Mouse (Mus musculus): ENCODE measurements around the gene Pnpla1. TPM values are rescaled to one million over a fixed set of nuclear protein-coding genes. Genes with fewer than 3 reads are reported as not detected.

Pnpla1 gene
- polyA plus RNA-seq, 1 experiment from 2014 or later, result not detected

DNA sequence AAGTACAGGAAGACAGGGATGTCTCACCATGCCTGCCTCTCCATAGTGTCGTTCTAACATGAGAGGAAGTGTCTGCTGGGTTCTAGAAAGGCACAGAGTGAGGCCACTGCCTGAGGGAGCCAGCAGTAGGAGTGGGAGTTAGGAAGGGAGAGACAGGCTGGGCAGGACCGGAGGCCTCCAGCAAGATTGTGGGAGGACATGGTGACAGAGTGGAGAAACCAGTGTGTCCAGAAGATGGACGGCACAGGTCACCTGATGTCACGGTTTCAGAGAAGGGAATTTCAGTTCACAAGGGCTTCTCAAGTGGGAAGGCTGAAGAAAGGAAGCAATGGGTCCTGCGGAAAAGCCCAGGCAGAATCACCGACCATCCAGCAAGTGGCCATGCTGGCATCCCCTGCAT is 6.3 kb downstream of the Pnpla1 start:
- H3K79me2 ChIP-seq (ENCODE audit: inconsistent target), result no peaks in the 10 kb centered on the region
- 89% methylated on average over 6 of the region's 6 CpGs for WGBS (ENCODE audit: missing documents)

DNA sequence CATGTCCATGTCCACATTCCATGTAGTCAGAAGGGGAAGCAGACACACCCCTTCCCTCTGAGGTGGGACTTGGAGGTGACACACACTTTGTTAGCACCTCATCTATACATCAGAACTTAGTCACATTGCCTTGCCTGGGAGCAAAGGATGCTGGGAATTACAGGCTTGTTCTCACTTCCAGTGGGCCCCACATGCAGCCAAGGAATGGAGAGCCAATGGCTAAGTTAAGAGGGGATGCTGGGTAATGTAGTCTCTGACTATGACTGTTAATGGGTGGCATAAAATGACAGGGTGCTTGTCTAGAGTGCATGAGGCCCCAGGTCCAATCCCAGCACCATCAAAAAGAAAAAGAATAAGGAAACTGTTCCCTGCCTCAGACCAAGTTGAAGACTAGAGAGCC is 8.7 kb downstream of the Pnpla1 start:
- Histone ChIP-seq H3K36me3 (ENCODE audit: inconsistent target) (no peaks in the 10 kb centered on the region), H3K79me2 (ENCODE audit: inconsistent target) (no peaks in the 10 kb centered on the region), H3K27ac (no peak overlapping the region), H3K4me3 (ENCODE audit: inconsistent target) (no peak overlapping the region)

More for the DNA sequence above, 6.3 kb downstream of the Pnpla1 start:
- Histone ChIP-seq H3K27ac (no peak overlapping the region), H3K4me3 (ENCODE audit: inconsistent target) (no peak overlapping the region), H3K36me3 (ENCODE audit: inconsistent target) (no peaks in the 10 kb centered on the region)

DNA sequence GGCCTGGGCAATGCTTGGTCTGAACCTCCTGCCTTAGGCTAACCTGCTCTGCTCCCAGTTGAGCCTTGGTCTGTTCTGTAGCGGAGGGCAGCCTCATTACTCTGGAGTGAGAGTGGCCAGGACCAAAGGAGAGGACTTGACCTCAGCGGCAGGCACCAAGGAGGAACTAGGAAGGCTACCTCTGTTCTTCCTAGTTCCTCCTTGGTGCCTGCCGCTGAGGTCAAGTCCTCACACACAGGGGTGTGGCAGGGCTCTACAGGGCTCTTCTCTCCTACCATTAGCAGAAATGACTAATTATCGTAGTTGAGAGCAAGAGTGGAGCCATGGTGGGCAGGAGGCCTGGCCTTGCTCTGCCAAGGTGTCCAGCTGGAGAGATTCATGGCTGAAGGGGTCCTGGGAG is 9.2 kb downstream of the Pnpla1 start:
- 44% methylated on average over 4 of the region's 4 CpGs for WGBS (ENCODE audit: missing documents)
- H3K79me2 ChIP-seq (ENCODE audit: inconsistent target), result no peaks in the 10 kb centered on the region

DNA sequence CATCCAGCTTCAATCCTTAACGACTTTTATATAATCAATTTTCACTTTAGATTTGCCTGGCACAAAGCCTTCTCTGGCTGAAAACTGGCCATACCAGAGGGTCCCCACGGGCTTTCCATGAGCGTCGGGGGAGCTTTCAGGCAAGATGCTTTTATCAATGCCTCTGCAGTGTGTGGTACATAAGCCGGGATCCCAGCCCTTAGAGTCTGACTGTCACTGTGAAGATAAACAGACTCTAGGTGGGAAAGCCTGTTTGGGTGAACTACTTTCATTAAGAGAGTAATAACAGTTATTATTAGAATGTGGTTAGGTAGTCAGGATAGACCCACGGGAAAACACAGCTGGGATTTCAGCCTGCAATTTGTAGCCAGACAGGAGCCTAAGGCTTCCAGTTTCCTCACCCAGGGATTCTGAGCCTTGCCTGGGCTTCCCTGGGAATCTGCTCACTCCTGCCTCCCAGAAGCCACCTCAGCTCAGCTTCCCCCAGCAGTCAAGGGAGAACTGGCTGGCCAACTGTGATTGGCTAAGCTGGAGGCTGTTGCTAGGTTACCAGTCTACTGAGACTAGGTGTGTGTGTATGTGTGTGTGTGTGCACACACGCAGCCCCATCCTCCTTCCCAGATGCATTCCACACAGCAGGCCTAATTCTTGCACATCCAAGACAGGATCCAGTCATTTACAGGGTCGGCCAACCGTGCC is 11.3 kb downstream of the Pnpla1 start:
- Histone ChIP-seq H3K4me3 (ENCODE audit: inconsistent target) (no peak overlapping the region), H3K27ac (no peak overlapping the region), H3K36me3 (ENCODE audit: inconsistent target) (no peaks in the 10 kb centered on the region), H3K79me2 (ENCODE audit: inconsistent target) (no peaks in the 10 kb centered on the region)
- WGBS (ENCODE audit: missing documents), result 91% methylated on average over 9 of the region's 9 CpGs

More for the DNA sequence above, 9.2 kb downstream of the Pnpla1 start:
- no peak overlapping the region for H3K27ac ChIP-seq
- H3K36me3 ChIP-seq (ENCODE audit: inconsistent target), result no peaks in the 10 kb centered on the region
- no peak overlapping the region for H3K4me3 ChIP-seq (ENCODE audit: inconsistent target)

DNA sequence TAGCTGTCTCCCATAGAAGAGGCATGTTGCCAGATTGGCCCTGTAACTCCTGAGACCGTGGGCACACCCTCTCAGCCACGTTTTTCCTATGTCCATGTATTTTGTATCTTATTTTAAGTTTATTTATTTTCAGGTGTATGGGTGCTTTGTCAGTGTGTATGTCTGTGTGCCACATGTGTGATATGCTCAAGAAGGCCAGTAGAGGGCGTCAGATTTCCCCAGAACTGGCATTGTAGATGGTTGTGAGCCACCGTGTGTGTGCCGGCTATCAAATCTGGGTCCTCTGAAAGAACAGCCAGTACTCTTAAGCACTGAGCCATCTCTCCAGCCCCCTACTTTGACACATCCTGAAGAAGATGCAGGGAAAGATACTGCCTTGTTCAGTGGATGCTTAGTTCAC is 12.2 kb downstream of the Pnpla1 start:
- H3K36me3 ChIP-seq (ENCODE audit: inconsistent target), result no peaks in the 10 kb centered on the region
- H3K4me3 ChIP-seq (ENCODE audit: inconsistent target), result no peak overlapping the region
- 81% methylated on average over 5 of the region's 5 CpGs for WGBS (ENCODE audit: missing documents)
- no peak overlapping the region for H3K27ac ChIP-seq
- no peaks in the 10 kb centered on the region for H3K79me2 ChIP-seq (ENCODE audit: inconsistent target)

DNA sequence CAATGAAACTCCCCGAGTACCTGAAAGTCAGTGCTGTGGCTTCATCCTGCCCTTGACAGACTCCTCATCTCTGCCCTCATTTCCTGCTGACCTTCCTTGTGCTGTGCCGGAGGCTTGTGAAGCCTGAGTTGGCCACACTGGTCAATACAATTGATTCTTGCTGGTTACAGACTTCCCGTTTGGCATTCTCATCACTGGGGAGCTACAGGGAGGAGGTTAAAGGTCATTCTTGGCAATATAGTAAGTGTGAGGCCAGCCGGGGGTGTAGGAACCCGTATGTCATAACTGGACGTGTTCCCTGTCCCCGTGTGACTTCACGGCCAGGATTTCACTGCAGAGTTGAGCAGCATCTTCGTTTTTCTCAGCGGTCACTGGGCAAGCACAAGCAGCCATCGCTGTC is 13.6 kb downstream of the Pnpla1 start:
- no peak overlapping the region for H3K27ac ChIP-seq

DNA sequence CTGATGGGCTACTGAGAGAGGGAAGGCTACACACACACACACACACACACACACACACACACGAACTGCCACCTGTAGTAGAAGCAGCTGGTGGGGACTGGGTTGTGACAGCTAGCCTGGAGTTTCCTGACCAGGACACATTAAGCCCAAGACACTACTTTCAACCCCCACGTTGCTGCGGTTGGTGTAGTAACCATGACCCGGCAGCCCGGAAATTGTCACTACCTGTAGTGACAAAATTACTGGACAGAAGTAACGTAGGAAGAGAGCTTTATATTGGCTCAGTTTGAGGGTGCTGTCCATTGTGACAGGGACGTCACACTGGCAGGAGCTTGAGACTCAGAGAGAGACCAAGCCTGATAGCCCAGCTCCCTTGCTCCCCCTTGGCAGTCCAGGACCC is 14.1 kb downstream of the Pnpla1 start:
- Histone ChIP-seq H3K36me3 (ENCODE audit: inconsistent target) (no peaks in the 10 kb centered on the region), H3K79me2 (ENCODE audit: inconsistent target) (no peaks in the 10 kb centered on the region), H3K27ac (no peak overlapping the region), H3K4me3 (ENCODE audit: inconsistent target) (no peak overlapping the region)
- WGBS (ENCODE audit: missing documents), result 96% methylated on average over 7 of the region's 7 CpGs

More for the DNA sequence above, 13.6 kb downstream of the Pnpla1 start:
- no peak overlapping the region for H3K4me3 ChIP-seq (ENCODE audit: inconsistent target)
- no peaks in the 10 kb centered on the region for H3K36me3 ChIP-seq (ENCODE audit: inconsistent target)
- WGBS (ENCODE audit: missing documents), result 81% methylated on average over 11 of the region's 11 CpGs
- H3K79me2 ChIP-seq (ENCODE audit: inconsistent target), result no peaks in the 10 kb centered on the region

DNA sequence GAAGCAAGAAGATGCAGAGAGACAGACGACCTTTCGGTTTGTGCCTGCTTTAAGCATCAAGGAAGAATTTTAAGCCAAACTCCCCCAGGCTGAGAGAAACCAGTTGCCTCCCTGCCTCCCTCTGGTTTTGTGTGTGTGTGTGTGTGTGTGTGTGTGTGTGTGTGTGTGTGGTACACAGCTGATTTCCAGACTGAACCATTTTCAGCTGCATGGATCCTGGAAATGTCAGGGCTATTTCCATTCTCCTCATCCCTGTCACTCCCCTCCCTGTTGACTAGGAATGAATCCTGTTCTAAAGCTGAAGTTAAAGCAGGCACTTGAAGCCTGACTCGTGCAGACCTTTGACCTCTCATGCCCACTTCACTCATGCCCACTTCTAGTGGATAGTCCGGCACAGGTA is 16.0 kb downstream of the Pnpla1 start:
- Histone ChIP-seq H3K79me2 (ENCODE audit: inconsistent target) (no peaks in the 10 kb centered on the region), H3K36me3 (ENCODE audit: inconsistent target) (no peaks in the 10 kb centered on the region), H3K27ac (no peak overlapping the region), H3K4me3 (ENCODE audit: inconsistent target) (no peak overlapping the region)
- WGBS (ENCODE audit: missing documents), result 100% methylated on average over 2 of the region's 4 CpGs

DNA sequence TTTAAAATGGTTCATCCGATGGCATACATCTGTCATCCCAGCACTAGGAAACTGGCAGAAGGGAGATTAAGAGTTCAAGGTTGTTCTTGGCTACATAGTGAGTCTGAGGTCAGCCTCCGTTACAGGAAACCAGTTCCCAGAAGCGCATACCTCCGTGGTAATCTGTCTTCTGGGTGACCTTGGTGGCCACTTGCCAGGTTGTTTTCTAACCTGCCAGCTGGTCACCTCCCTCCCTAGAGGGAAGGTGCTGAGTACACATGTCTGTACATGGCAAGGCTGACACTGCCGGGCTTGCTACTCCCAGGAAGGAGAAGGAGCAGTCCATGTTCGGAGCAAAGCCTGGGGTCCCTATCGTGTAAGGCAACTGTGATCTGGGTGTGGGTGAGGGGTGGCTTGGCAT is 16.6 kb downstream of the Pnpla1 start:
- Histone ChIP-seq H3K79me2 (ENCODE audit: inconsistent target) (no peaks in the 10 kb centered on the region), H3K36me3 (ENCODE audit: inconsistent target) (no peaks in the 10 kb centered on the region), H3K27ac (no peak overlapping the region), H3K4me3 (ENCODE audit: inconsistent target) (no peak overlapping the region)
- 56% methylated on average over 7 of the region's 7 CpGs for WGBS (ENCODE audit: missing documents)

DNA sequence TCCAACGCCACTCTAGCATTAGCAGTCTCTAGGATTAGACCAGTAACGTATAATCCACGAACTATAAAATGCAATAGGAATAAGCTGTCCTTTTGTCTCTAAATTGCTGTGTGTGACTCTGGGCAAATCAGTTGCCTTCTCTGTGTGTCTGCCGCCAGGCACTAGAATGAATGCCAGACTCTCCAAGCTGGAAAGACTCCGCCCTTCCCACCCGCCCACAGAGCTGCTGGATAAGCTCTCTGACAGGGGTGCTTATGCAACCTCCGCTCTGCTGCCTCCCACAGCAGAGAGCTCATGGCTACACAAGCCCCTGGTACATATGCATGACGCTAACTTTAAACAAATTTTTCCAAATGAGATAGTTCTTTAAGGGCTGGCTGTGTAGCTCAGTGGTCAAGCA is 17.1 kb downstream of the Pnpla1 start:
- 77% methylated on average over 8 of the region's 8 CpGs for WGBS (ENCODE audit: missing documents)
- Histone ChIP-seq H3K4me3 (ENCODE audit: inconsistent target) (no peak overlapping the region), H3K36me3 (ENCODE audit: inconsistent target) (no peaks in the 10 kb centered on the region), H3K79me2 (ENCODE audit: inconsistent target) (no peaks in the 10 kb centered on the region), H3K27ac (no peak overlapping the region)

DNA sequence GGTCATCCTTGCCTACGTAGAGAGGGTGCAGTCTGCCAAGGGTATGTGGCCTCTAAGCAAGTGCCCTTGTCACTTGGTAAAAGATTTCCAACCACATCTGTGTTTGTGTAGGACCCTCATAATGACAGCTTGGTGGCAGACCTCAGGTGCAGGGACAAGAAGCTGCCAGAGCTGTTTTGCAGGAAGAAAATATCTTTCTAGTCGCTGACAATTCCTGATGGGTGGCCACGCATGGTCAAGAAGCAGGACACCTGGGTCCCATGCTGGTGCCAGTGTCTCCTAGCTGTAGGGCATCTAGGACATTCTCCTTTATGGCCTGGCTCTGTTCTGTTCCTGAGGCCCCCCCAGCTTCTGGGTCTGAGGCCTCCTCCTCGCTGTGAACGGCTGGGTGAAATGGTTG is 18.1 kb downstream of the Pnpla1 start:
- H3K79me2 ChIP-seq (ENCODE audit: inconsistent target), result no peaks in the 10 kb centered on the region
- no peaks in the 10 kb centered on the region for H3K36me3 ChIP-seq (ENCODE audit: inconsistent target)
- 89% methylated on average over 5 of the region's 5 CpGs for WGBS (ENCODE audit: missing documents)
- no peak overlapping the region for H3K27ac ChIP-seq
- H3K4me3 ChIP-seq (ENCODE audit: inconsistent target), result no peak overlapping the region

DNA sequence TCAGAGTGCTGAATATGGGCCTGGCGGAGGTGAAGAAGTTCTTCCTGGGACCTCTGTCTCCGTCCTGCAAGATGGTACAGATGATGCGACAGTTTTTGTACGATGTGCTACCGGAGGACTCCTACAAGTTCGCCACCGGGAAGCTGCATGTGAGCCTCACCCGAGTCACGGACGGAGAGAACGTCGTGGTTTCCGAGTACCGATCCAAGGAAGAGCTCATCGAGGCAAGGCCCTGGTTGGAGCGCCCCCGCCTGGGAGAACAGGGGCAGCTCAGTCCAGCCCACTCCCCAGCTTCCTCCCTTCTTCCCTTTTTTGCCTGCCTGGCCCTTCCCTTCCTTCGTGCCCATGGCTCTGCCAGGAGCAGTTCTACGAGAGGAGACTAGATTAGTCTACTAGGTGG is 18.6 kb downstream of the Pnpla1 start:
- H3K4me3 ChIP-seq (ENCODE audit: inconsistent target), result no peak overlapping the region

DNA sequence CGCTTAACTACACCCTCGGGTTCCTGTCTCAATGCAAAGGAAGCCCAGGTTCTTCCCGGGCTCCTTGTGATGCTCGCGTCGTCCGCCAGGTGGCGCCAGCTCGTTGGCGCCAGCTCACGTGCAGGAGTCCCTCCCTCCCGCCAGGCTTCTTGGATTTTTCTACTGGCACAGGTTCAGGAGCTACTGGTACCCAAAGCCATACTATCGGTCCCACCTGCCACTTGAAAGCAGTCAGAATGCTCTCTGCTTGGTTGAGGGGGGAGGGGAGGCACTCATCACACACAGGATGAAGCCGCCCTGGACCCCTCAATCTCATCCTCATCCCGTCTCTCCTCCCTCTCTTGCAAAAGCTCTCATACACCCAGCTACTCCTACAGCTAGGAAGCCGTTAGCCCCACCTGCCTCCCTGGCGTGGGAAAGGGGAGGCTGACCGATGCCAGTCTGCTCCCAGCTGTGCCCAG is 21.8 kb downstream of the Pnpla1 start:
- Histone ChIP-seq H3K4me3 (ENCODE audit: inconsistent target) (no peak overlapping the region), H3K36me3 (ENCODE audit: inconsistent target) (no peaks in the 10 kb centered on the region), H3K27ac (no peak overlapping the region), H3K79me2 (ENCODE audit: inconsistent target) (no peaks in the 10 kb centered on the region)
- WGBS (ENCODE audit: missing documents), result 13% methylated on average over 15 of the region's 18 CpGs

More for the DNA sequence above, 18.6 kb downstream of the Pnpla1 start:
- 31% methylated on average over 19 of the region's 19 CpGs for WGBS (ENCODE audit: missing documents)
- no peak overlapping the region for H3K27ac ChIP-seq
- H3K79me2 ChIP-seq (ENCODE audit: inconsistent target), result no peaks in the 10 kb centered on the region
- no peaks in the 10 kb centered on the region for H3K36me3 ChIP-seq (ENCODE audit: inconsistent target)

DNA sequence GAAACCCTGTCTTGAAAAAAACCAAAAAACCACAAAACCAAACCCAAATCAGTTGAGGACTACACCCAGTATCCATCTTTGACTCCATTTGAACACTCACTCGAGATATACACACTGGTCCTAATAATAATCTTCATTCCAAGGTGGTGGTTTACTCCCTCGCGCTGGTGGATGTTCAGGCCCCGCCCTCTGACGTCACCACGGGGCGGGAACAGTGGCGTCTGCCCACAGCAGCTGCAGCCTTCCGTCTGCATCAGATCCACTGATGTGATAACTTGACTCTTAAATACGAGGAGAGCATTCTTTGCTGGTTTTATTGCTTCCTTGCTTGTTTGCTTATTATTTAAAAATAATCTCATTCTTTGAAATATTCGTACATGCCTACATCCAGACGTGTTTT is 24.1 kb downstream of the Pnpla1 start:
- Histone ChIP-seq H3K79me2 (ENCODE audit: inconsistent target) (no peaks in the 10 kb centered on the region), H3K36me3 (ENCODE audit: inconsistent target) (no peaks in the 10 kb centered on the region), H3K27ac (no peak overlapping the region), H3K4me3 (ENCODE audit: inconsistent target) (no peak overlapping the region)
- WGBS (ENCODE audit: missing documents), result 4% methylated on average over 12 of the region's 12 CpGs

DNA sequence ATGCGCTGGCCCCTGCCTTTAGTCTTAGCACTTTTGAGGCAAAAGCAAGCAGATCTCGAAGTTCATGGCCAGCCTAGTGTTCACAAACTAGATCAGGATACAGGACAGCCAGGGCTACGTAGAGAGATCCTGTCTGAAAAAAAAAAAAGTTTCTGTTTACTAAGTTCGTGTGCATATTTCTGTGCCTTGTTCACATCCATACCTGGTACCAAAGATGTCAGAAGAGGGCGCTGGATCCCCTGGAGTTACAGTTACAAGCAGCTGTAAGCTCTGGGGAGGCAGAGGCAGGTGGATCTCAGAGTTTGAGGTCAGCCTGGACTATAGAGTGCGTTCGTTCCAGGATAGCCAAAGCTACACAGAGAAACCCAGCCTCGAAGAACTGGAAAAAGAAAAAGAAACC is 24.6 kb downstream of the Pnpla1 start:
- 54% methylated on average over 8 of the region's 8 CpGs for WGBS (ENCODE audit: missing documents)
- H3K27ac ChIP-seq, result no peak overlapping the region
- H3K79me2 ChIP-seq (ENCODE audit: inconsistent target), result no peaks in the 10 kb centered on the region
- no peak overlapping the region for H3K4me3 ChIP-seq (ENCODE audit: inconsistent target)
- no peaks in the 10 kb centered on the region for H3K36me3 ChIP-seq (ENCODE audit: inconsistent target)

DNA sequence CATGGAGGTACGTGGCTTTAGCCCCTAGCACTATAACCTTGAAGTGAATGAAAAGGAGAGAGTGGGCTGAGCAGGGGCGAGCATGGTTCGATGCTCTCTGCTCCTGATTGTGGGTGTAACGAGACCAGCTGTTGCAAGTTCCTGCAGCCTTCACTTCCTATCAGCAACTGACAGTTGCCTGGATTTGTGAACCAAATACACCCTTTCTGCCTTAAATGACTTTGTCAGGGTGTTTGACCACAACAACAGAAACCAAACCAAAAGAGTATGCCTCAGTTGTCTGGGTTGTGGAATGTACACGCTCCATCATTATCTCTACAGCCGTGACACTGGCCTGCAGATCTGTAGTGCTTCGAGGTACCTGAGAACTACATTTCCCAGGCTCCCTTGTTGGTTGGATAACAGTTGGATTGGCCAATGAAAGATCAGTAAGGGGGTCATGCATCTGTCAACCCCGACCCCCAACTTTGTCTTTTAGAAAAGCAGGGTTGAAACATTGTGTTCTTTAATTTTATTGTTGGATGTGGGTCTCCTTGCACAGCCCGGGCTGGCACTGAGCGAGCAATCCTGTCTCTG is 25.8 kb downstream of the Pnpla1 start:
- Histone ChIP-seq H3K4me3 (ENCODE audit: inconsistent target) (no peak overlapping the region), H3K27ac (no peak overlapping the region), H3K79me2 (ENCODE audit: inconsistent target) (no peaks in the 10 kb centered on the region), H3K36me3 (ENCODE audit: inconsistent target) (no peaks in the 10 kb centered on the region)
- WGBS (ENCODE audit: missing documents), result 49% methylated on average over 10 of the region's 10 CpGs
